Mouse (Mus musculus): ENCODE data around the gene Olfr1228. TPM values are rescaled to one million over a fixed set of nuclear protein-coding genes. Genes with fewer than 3 reads are reported as not detected.

Olfr1228 gene
- polyA plus RNA-seq (2015; fragmentation: Nextera tagmentation; extraction: Ambion mirVana), result not detected in 2 replicates

DNA sequence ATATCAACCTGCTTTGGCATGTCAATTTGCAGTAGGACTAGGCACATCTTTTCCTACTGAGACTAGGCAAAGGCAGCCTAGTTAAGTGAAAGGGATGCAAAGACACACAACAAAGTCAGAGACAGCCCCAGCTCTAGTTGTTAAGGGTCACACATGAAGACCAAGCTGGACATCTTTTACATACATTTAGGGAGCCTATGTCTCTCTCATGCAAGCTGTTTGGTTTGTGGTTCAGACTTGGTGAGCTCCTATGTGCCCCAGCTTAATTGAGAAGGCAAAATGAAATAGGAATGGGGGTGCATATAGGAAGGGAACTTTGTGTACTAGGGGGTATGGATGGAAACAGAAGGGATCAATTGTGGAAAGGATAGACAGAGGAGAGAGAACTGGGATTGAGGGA lies at the start of gene Olfr1228:
Gene Olfr1228, minus strand, starts transcription at position 101 of the 400 bp plus-strand sequence.

DNA sequence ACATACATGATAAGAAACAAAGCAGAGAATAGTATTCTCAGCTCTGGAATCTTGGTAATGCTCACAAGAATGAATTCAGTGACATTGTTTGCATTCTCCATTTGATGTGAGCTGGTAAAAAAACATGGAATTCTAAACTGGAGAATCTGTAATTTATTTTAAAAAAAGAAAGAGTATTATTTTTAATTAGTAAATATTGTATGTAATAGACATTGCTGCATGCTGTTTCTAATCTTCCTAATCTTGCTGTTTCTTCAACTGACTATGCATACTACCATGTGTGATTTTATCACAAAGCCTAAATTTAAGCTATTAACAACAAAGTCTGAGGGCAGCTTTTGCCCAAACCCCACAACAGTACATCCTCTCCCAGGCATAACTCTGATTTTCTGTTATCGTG lies 43.3 kb upstream of the Olfr1228 start, which contains the start of gene Olfr1230:
Gene Olfr1230, minus strand, starts transcription at position 101 of the 400 bp plus-strand sequence.

DNA sequence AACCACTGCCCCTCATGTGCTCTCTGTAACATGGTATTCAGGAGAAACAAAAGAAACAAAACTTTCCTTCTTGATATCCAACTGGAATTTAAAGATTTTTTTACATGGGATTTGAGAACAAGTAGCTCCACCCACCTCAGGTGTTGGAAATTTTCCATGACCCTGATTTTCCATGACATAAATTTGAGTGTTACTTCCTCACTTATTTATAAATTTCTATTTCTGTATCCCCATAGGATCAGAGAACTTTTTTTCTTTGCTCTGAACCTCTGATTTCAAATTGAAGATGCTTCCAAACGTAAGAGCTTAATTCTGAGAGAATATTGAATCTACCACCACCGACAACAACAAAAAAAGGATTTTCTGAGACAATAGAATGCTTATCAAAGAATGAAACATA lies 34.1 kb upstream of the Olfr1228 start, which contains the start of gene Olfr1229:
Gene Olfr1229, minus strand, starts transcription at position 101 of the 400 bp plus-strand sequence.

DNA sequence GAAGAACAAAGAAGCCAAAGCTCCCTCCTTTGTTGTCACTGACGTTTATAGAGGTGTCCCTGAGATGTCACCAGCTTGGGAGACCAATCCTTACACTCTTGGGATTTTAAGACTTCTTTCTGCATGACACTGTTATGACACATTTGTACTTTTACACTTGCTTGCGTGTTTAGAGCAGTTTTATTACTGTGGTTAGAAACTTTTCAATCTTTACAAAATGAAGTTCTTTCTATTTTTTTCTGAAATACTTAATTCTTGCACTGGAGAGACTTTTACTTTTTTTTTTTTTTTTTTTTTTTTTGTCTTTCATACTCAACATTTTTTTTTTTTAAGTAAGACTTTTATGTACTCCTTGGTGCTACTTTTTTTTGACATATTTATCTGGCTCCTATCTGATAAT lies 53.9 kb downstream of the Olfr1228 start, which contains the start of gene Olfr1226:
Gene Olfr1226, minus strand, starts transcription at position 101 of the 400 bp plus-strand sequence.

Other genes with a start within 250 kb of the Olfr1228 start
- not detected in 2 replicates for gene Olfr1215, start 247.1 kb downstream of the Olfr1228 start, polyA plus RNA-seq (2015; fragmentation: Nextera tagmentation; extraction: Ambion mirVana)
- gene Olfr1216, start 235.7 kb downstream of the Olfr1228 start, polyA plus RNA-seq (2015; fragmentation: Nextera tagmentation; extraction: Ambion mirVana), result not detected in 2 replicates
- gene Olfr1217, start 222.0 kb downstream of the Olfr1228 start, polyA plus RNA-seq (2015; fragmentation: Nextera tagmentation; extraction: Ambion mirVana), result not detected in 2 replicates
- not detected in 2 replicates for gene Olfr1218, start 192.9 kb downstream of the Olfr1228 start, polyA plus RNA-seq (2015; fragmentation: Nextera tagmentation; extraction: Ambion mirVana)
- gene Olfr1219, start 170.5 kb downstream of the Olfr1228 start, polyA plus RNA-seq (2015; fragmentation: Nextera tagmentation; extraction: Ambion mirVana), result not detected in 2 replicates
- not detected in 2 replicates for gene Olfr1220, start 147.2 kb downstream of the Olfr1228 start, polyA plus RNA-seq (2015; fragmentation: Nextera tagmentation; extraction: Ambion mirVana)
- gene Olfr1221, start 136.8 kb downstream of the Olfr1228 start, polyA plus RNA-seq (2015; fragmentation: Nextera tagmentation; extraction: Ambion mirVana), result not detected in 2 replicates
- not detected in 2 replicates for gene Olfr1222, start 121.0 kb downstream of the Olfr1228 start, polyA plus RNA-seq (2015; fragmentation: Nextera tagmentation; extraction: Ambion mirVana)
- gene Olfr1223, start 102.5 kb downstream of the Olfr1228 start, polyA plus RNA-seq (2015; fragmentation: Nextera tagmentation; extraction: Ambion mirVana), result not detected in 2 replicates
- not detected in 2 replicates for gene Olfr1224-ps1, start 90.0 kb downstream of the Olfr1228 start, polyA plus RNA-seq (2015; fragmentation: Nextera tagmentation; extraction: Ambion mirVana)
- gene Olfr1225, start 79.4 kb downstream of the Olfr1228 start, polyA plus RNA-seq (2015; fragmentation: Nextera tagmentation; extraction: Ambion mirVana), result not detected in 2 replicates
- gene Olfr1226, start 54.0 kb downstream of the Olfr1228 start, polyA plus RNA-seq (2015; fragmentation: Nextera tagmentation; extraction: Ambion mirVana), result not detected in 2 replicates
- not detected in 2 replicates for gene Olfr1229, start 34.0 kb upstream of the Olfr1228 start, polyA plus RNA-seq (2015; fragmentation: Nextera tagmentation; extraction: Ambion mirVana)
- gene Olfr1230, start 43.2 kb upstream of the Olfr1228 start, polyA plus RNA-seq (2015; fragmentation: Nextera tagmentation; extraction: Ambion mirVana), result not detected in 2 replicates
- not detected in 2 replicates for gene Olfr1231, start 53.0 kb upstream of the Olfr1228 start, polyA plus RNA-seq (2015; fragmentation: Nextera tagmentation; extraction: Ambion mirVana)
- gene Olfr1232, start 75.6 kb upstream of the Olfr1228 start, polyA plus RNA-seq (2015; fragmentation: Nextera tagmentation; extraction: Ambion mirVana), result not detected in 2 replicates
- not detected in 2 replicates for gene Olfr1233, start 88.3 kb upstream of the Olfr1228 start, polyA plus RNA-seq (2015; fragmentation: Nextera tagmentation; extraction: Ambion mirVana)
- not detected in 2 replicates for gene Olfr1234, start 110.8 kb upstream of the Olfr1228 start, polyA plus RNA-seq (2015; fragmentation: Nextera tagmentation; extraction: Ambion mirVana)
- gene Olfr1238, start 155.6 kb upstream of the Olfr1228 start, polyA plus RNA-seq (2015; fragmentation: Nextera tagmentation; extraction: Ambion mirVana), result not detected in 2 replicates
- gene Olfr1239, start 166.3 kb upstream of the Olfr1228 start, polyA plus RNA-seq (2015; fragmentation: Nextera tagmentation; extraction: Ambion mirVana), result not detected in 2 replicates
- not detected in 2 replicates for gene Olfr1240, start 188.9 kb upstream of the Olfr1228 start, polyA plus RNA-seq (2015; fragmentation: Nextera tagmentation; extraction: Ambion mirVana)
- gene Olfr1241, start 233.1 kb upstream of the Olfr1228 start, polyA plus RNA-seq (2015; fragmentation: Nextera tagmentation; extraction: Ambion mirVana), result not detected in 2 replicates
- gene Olfr1242, start 244.3 kb upstream of the Olfr1228 start, polyA plus RNA-seq (2015; fragmentation: Nextera tagmentation; extraction: Ambion mirVana), result not detected in 2 replicates

All from neural tube, postnatal 0 days (tissue).